Mouse (Mus musculus) adrenal gland, adult 18-20 months (tissue): ENCODE measurements around the gene Kcnc3. TPM values are rescaled to one million over a fixed set of nuclear protein-coding genes. Genes with fewer than 3 reads are reported as not detected.

ENCODE experiments used
- DNase-seq, 2 experiments: peaks; one replicate each; pipeline ENCODE4 v3.0.0; 2021 to 2022; ENCODE audit warnings: low spot score in 2 of 2
- long read RNA-seq, 2 experiments: library from polyadenylated mRNA; stranded (forward); transcript quantifications; one replicate each; pipeline ENCODE4 v2.0.0; 2021
- total RNA-seq, 2 experiments: library from RNA; stranded (reverse); gene quantifications; 1 replicate in 1 of 2; 2 replicates in 1 of 2; pipeline ENCODE4 v1.2.3; 2021

Kcnc3 gene
- total RNA-seq = 1 to 10 TPM; 4.0 to 5.6 TPM
- long read RNA-seq, experiment 1 = 0 reads
- long read RNA-seq, experiment 2, partial matches to known transcripts = 1 of 1 reads
- long read RNA-seq, experiment 2, other reads (novel, unspliced or antisense) = 0 of 1 reads

DNA sequence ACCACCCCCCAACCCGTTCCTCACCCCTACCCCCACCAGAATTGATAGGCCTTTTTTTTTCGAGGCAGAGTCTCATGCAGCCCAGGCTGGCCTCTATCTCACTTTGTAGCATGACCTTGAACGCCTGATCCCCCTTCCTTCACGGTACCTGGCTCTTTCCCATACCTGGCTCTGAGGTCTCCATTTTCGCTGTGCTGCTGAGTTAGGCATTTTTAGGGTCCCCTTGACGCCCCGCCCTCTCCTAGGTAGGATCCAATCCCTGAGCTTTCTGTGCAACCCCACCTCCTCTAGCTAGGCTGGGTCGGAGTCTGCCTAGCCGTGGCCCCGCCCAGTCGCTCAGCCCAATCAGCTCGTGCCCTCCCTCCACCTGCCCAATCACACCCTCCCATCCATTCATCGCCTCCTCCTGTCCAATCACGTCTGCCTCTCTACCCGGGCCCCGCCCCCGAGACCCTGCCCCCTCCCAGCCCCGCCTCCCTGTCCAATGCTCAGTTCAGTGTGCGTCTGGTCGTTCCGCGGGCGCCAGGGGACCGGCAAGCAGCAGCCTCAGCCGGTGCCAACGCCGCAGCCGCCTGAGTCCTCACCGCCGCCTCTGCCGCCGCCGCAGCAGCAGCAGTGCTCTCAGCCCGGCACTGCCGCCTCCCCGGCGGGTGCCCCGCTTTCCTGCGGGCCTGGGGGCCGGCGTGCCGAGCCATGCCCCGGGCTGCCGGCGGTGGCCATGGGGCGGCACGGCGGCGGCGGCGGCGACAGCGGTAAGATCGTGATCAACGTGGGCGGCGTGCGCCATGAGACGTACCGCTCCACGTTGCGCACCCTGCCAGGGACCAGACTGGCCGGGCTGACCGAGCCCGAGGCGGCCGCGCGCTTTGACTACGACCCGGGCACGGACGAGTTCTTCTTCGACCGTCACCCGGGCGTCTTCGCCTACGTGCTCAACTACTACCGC lies at the start of gene Kcnc3:
Kcnc3 (plus strand) TSS at position 263 of the 946 bp plus-strand sequence.
- peak; percentile 74 to 75 for DNase-seq

DNA sequence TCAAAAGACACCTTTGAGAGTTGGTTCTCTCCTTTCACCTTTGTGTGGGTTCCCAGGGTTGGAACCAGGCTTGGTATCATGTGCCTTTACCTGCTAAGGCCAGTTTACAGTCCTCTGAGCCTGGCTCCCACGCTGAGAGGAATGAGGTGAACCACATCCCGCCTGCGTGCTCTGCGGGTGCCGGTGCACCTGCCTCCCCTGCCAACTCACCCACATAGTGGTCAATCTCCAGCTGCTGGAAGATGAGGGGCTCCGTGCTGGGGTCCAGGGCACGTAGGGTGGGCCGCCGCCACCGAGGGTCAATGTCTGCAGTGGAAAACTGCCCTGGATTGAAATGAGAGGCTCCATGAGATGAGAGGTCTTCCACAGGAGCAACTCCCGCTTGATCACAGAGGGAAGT lies 47.9 kb upstream of the Kcnc3 start:
- DNase-seq = no peak

GRCm38 (mm10) chr7:44543071-44543470 lies 47.4 kb upstream of the Kcnc3 start:
- DNase-seq = no peak

DNA sequence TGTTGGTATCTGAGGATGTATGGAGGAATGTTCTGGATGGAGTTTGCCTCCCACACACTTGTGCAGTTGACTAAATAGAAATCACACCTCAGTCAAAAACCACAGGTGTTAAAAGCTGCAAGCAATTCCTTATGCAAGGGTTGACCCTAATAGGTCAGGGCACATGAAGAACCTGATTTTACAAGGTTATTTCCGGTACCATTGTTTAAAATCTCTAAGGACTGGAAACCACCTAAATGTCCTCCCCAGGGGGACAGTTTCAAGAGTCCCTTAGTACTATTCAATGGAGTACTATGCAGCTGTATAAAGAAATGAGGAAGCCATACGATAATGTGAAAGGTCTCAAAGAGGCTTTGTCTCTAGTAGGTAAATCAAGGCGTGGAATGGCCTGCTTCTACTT lies 44.2 kb upstream of the Kcnc3 start:
- no peak for DNase-seq

- no peak for DNase-seq
Observed at GRCm38 (mm10) chr7:44547041-44547440, 43.4 kb upstream of the Kcnc3 start.

- no peak for DNase-seq
Observed at GRCm38 (mm10) chr7:44547725-44548124, 42.7 kb upstream of the Kcnc3 start.

GRCm38 (mm10) chr7:44548497-44549087 lies 41.9 kb upstream of the Kcnc3 start, which contains the start of gene Pold1:
Gene Pold1, minus strand, starts transcription at chr7:44548849.
- peak; percentile 99 for DNase-seq

- no peak for DNase-seq
Observed at GRCm38 (mm10) chr7:44549621-44550408, 40.6 kb upstream of the Kcnc3 start.

DNA sequence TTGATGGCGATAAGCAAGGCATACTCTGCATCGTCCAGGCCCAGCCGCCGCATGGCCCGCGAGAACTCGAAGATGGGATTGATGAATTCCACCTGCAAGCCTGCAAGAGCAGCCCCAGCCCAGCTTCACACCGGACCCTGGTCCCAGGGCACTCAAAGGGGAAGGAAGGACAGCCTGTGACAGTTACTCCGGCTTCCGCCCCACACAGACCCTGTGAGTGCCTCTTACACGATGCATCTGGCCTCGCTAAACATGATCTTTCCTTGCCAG lies 40.1 kb upstream of the Kcnc3 start:
- no peak for DNase-seq

GRCm38 (mm10) chr7:44551301-44551700 lies 39.2 kb upstream of the Kcnc3 start:
- no peak for DNase-seq

DNA sequence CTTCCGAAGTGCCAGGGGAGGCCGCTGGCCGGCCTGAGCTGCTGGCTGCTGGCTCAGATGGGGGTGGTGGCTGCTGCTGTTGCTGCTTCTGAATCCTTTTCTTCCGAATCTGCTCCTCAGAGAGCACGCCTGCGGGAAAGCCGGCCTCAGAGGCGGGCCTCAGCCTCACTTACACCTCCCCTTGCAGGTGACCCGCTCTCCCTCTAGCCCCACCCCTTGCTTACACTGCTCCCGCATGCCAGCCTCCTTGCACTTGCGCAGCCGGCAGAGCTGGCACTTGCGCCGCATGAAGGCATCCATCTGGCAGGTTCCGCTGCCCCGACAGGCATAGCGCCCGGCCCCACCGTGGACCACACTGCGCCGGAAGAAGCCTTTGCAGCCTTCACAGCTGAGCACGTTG lies 38.7 kb upstream of the Kcnc3 start:
- DNase-seq = no peak

DNA sequence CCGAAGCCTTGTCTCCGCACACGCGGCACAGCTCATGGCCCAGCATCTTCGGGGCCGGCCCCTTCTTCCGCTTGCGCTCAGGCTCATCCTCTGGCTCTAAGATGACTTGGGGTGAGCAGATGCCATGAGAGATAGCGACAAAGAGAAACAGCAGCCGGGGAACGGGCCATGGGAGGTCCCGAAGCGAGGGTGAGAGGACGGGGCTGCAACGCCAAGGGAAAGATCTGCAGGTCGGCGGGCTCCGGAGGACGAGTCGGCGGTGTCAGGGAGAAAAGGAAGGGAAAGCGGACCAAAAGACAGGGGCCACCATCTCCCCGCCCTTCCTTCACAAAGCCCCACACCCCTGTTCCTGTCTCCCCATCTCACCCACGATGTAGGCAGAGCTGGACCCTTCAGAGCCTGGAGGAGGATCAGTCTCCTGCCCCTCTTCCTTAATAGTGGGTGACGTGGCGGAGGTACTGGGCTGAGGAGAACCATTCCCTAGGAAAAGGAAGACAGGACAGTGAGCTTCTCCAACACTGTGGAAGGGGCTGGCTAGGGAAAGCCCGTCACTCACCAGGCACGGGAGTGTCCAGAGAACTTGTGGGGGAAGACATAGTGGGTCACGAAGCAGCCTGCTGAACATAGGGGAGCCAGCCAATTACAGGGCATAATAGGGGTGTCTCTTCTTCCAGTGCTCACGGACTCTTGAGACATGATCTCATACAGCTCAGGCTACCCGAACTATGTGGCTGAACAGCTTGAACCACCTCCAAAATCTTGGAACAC lies 38.1 kb upstream of the Kcnc3 start:
- DNase-seq = no peak

DNA sequence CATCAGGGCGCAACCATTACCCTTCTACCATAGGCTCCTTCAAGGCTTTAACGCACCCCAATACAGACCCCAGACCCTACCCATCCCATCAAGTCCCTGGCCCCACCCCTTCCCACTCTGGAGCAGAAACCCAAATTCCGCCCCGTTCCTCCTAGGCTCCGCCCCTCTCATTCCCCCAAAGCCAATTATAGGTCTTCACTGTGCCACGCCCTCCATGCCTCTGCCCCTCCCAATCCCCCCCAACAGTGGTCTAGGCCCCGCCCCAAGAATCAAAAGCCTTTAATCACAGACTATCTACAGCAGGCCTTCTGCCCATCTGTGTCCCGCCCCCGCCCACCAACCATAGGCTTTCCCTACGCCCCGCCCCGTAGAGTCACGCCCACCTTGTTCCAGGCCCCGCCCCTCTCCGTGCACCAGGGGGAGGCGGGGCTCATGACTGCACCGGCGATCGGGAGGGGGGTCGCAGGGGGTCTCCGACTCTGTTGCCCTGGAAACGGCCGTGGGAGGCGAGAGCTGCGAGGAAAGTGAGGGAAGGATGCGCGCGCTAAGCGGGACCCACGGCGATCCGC lies 37.2 kb upstream of the Kcnc3 start:
- peak; percentile 71 to 81 for DNase-seq

DNA sequence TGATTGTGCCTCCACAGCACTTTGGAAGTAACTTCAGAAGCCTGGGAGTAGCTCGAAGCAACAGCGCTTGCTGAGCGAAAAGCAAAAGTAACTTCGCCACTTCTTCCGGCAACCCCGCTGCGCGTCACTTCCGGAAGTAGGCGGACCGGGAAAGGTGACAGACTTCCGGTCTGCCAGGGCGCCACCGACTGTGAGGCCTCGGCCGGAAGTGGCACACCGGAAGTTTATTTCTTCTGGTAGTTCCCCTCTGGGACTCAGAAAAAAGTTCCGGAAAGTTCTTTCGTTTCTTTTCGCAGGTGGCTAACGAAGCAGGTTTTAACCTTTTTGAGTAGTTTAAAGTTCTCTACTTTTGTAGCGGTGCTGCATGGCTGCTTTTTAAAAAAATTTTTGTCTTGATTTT lies 36.6 kb upstream of the Kcnc3 start, which contains the start of gene Nr1h2:
Nr1h2 (minus strand) TSS at position 126 of the 400 bp plus-strand sequence.
- DNase-seq = peak; percentile 91 to 95

- no peak for DNase-seq
Observed at GRCm38 (mm10) chr7:44557629-44558028, 32.8 kb upstream of the Kcnc3 start.

DNA sequence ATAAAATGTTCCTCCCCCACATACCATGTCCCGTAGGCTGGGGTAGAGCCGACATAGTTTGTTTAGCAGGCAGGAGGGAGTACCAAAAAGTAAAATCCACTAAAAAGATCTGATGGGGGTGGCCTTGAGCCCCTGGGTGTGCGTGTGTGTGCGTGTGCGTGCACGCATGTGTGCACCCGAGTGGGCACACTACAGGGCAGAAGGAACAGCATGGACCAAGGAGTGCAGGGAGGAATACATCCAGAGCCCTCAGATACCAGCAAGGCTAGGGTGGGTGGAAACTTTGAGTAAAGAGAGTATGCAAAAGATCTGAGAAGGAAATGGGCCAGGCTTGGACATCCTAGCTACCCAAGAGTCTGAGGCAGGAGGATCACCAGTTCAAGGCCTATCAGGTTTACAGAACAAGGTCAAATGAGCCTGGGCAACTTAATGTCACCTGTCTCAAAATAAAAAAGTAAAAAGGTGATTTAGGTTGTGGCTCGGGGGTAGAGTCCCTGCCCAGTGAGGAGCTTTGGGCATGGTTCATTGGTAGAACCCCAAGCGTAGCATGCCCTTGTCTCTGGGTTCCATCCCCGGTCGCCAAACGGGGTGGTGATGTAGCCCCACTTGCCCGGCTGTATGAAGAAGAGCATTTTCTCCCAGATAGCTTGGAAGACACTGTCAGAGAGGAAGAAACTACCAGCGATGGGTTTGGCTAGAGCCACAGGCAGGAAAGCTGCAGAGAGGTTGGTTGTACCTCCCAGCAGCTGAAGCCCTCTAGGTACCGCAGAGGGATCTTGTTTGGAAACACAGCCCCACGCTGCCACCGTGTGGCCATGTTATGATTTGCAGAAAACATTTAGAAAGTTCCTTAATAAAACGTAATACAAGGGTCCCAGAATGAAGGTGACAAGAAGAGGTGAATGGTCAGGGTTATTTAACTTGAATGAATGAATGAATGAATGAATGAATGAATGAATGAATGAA lies 29.7 kb upstream of the Kcnc3 start:
- peak; percentile 66 to 76 for DNase-seq

DNA sequence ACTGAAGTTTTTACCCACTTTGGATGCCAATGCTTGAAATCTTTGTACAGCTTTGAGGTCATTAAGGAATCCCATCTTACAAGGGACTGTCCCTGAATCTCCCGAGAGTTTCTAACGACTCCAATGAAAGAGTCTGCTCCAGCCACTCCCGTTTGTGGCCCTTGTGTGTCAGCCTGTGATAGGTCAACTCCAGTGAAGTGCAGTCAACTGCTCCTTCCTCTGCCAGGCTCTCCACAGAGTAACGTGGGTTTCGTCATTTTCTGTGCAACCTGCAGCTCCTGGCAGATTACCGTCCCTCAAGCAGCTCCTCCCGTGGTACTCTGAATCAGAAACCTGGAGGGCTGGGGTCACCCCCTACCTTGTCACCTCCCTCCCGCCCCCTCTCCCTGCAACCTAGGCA lies 27.2 kb upstream of the Kcnc3 start:
- DNase-seq = no peak

DNA sequence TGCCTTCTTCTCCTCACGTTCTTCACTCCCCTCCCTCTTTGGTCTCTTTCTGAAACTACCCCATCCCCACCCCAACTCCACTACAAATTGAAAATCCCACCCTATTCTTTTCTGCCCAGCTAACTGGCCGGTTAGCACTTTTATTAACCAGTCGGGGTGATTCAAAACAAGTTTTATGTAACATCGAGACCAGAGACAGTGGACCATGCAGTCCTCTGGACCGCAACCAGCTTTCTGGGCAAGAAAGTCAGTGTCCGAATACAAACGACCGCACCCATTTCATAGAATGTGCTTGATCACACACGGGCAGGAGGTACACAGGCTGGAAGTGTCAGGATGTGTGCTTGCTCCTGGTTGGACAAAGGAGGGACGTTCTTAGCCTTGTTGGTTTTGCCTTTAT lies 26.0 kb upstream of the Kcnc3 start:
- DNase-seq = no peak

GRCm38 (mm10) chr7:44565414-44565813 lies 25.1 kb upstream of the Kcnc3 start:
- DNase-seq = no peak
